Mouse (Mus musculus): ENCODE results near the gene Iqgap2.

GRCm38 (mm10) chr13:95618859-95619258 lies 272.9 kb downstream of the Iqgap2 start:
- no peak for TF ChIP-seq POLR2A (IDR thresholded peaks at IDR 0.05; ENCODE audit: low read depth, low read length)
- no peak for TF ChIP-seq CTCF (conservative IDR thresholded peaks at IDR 0.05; ENCODE audit: insufficient read depth, insufficient read length, low read depth, low read length)
